Mouse (Mus musculus) kidney, adult 11 months (tissue): ENCODE results near the gene Bcl2l1.
A peak's percentile ranks its signal among the peaks of the same experiment; 100 is the strongest.

ENCODE experiments used
- DNase-seq: peaks from one replicate; pipeline ENCODE4 v3.0.0; 2022

The Bcl2l1 gene

DNA sequence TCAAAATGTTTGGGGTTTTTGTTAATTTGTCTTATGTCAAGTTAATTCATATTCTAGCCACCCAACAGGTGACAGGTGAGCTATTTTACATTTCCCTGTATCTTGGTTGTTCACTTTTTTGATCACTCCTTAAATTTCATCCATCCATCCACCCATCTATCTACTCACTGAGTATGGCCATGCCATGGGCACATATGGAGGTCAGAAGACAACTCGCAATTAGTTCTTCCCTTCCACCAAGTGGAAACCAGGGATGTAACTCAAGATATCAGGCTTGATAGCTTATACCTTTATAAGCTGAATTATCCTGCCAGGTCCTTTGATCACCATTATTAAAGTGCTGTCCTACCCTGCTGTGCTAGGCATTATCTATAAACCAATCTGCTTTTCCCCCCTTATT lies 7.8 kb downstream of the Bcl2l1 start:
- no peak for DNase-seq

DNA sequence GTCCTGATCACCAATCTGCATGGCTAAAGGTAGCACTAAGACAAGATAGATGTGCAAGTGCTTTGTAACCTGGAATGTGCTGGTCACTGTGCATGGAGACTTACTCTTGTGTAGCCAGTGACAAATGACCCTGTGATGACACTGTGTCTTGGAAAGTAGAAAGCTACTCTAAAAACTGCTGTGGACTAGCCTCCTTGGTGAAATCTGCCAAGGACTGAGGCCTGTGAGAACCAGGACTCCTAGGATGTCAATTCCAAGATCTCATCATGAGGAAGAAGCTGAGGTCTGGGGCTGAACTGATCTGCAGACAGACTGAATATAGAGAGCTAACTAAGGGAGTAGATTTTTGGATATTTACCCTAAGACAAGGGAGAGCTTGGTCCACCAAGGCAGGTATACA lies 10.0 kb downstream of the Bcl2l1 start:
- no peak for DNase-seq

DNA sequence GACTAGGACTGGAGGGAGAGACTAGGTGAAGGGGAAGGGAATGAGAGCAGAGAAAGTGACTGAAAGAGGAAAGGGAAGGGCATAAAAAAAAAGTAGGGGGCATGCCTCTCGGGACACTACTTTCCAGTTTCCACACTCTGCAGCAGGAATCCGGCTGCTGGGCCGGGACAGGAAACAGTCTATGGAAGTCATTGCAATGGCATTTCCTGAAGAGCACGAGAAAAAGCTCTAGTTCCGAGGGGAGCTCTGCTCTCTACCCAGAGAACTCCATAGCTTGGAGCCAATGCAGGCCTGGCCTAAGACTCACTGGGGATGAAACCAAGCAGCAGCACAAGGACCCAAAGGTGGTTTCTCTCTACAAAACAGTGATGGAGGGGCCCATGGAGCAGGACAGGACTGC lies 10.5 kb downstream of the Bcl2l1 start:
- peak; percentile 76 for DNase-seq

DNA sequence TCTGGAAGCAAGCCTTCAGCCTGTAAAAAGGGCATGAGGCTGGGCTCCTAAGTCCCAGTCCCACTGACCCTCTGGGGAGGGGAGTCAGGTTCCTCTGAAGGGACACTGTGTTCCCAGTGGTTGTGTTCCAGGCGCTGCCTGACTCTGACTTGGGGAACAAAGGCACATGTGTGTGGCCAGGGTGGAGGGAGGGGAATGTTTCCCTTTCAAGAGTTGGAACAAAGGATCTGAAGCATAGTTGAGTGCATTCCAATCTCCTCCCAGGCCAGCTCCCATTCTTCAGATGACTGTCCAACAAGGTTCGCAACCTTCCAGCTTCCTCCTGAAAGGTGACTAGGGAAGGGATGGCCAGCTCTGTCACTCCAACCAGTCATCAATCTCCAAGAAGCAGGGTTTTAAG lies 11.2 kb downstream of the Bcl2l1 start:
- DNase-seq: peak; percentile 85

DNA sequence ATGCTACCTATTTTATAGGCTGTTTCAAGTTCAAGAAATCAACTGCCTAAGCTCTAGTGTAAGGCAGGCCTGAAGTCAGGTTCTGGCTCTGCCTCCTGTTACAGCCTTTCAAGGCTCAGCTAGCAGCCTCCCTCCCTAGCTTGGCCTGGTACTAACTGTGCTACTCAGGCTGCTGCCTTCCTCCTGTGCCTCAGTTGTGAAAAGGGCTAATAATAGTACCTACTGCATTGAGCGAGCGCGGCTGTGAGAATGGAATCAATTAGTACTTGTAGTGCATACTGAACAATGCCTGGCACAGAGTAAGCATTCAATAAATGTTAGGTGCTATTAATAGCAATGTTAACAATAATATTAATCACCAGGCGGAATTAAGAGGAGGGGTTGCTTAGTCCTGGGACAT lies 11.6 kb downstream of the Bcl2l1 start:
- DNase-seq: no peak

DNA sequence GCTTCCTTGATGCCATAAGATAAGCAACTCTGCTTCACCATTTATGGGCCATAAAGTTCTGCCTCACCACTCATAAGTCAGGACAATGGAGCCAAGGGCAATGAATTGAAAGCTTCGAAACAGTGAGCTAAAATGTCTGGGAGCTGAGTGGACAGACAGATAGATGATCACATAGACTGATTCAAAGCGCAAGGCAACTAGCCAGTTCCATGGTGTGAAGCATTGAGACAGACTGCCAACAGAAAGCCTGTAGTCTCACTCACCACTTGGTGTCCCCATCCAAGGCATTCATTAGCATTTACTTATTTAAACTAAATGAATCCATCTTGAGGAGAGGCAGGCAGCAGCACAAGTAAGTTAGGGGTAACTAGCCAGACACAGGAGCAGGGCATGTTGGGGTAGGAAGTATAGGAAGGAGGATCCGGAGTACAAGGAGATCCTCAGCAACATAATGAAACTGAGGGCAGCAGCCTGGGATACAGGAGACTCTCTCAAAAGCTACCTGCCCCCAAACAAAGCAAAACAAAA lies 12.4 kb downstream of the Bcl2l1 start:
- no peak for DNase-seq

DNA sequence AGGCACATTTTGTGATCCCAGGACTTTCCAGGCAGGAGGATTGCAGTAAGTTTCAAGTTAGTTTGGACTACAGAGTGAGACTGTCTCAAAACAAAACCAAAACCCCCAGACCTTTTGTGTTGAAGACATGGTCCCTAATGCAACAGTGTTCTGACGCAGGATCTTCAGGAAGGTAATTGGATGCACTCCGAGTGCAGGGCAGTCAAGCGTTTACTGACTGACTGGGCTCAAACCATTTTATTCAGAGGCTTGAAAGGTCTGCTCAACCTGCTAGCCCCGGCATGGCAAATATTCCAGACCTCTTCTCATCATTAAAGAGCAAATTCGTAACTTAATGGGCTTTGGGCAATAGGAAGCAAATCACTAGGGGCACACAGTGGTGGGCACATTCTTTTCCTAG lies 12.8 kb downstream of the Bcl2l1 start:
- DNase-seq: no peak

DNA sequence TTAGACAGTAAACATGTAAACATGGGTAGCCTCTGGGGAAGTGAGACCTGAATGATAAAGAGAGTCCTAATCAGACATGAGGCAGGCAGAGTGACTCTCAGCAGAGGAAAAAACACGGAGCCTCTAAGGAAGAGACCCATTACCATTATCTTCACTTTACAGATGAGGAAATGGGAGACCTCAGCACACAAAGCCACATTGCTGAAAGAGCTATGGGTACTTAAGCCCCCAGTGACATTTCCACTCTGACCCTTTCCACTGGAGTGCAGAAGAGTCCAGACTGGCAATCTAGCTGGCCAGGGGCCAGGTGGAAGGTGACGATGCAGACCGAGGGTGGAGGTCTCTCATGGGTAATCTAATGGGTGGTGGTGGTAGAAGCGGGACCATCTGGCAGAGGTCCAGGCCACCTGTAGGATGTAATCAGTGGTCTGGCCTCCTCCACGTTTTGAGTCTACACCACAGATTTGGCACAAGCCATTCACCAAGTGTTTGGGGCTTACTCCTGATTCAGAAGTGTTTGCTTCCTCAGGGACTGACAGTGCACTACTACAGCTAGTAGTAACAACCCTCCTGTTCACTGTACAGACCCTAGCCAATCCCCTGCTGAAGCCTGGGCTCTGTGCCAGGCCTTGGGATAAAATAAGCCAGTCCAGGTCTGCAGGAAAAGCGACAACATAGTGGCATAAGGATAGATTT lies 13.8 kb downstream of the Bcl2l1 start:
- peak; percentile 43 for DNase-seq

DNA sequence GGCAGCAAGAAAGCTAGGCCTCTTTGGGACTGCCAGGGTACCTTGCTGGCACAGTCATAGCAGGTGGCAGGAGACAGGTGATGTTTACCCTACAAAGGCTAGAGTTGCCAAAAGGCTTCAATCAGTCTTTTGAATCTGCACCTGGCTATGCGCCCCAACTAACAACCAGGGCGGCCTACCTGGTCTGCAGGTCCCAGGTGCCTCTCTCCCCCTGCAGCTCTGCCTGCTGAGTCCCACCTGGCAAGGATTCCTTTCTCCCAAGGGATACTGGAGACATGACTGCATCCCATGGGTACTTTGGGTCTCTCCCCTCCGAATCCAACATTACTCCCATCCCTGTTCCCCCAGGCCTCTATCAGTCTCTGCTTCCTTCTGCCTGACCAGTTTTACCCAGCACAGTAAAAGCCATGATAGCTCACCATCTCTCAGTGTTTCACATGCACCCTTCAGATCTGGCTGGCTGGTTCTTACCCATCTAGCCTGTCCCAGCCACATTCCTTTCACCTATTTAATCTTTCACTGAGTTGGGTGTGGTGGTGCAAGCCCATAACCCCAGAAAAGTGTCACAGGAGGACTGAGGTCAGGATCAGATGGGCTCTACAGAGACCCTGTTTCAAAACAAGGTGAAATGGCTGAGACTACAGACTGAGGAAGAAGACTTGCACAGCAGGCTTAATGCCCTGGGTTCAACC lies 14.7 kb downstream of the Bcl2l1 start:
- DNase-seq: peak; percentile 39

DNA sequence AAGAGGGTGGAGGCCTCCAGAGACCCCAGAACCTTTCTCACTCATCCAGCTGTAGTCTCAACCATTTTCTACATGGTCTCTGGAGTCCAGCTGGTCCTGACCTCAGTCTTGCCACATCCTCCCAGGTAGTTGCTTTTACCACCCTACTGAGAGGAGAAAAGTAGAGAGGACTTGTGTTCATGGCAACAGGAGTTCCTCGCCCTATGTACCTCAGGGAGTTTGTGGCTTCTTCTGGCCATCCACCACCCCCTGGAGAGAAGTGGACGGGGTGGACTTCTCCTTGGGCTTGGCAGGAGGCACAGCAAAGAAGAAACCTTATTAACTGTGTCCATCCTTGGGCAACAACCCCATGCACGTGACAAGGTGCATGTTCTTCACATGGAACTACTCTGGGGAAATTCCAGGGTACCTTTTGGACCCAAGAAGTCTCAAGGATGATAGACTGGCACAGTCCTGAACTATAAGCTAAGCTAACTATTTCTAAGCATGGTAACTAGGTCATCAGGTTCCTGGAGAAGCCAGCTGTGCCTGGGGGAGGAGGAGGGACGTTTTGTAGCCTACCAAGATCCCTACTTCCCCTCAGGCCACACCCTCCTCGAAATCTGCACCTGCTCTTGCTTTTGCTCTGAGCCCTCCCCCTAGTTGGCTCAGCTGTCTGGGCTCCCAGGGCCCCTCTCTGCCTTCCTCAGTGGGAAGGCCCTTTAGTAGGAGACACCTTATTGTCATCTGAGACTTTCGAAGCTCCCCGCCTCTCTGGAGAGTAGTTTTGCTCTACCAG lies 15.5 kb downstream of the Bcl2l1 start:
- peak; percentile 86 for DNase-seq

DNA sequence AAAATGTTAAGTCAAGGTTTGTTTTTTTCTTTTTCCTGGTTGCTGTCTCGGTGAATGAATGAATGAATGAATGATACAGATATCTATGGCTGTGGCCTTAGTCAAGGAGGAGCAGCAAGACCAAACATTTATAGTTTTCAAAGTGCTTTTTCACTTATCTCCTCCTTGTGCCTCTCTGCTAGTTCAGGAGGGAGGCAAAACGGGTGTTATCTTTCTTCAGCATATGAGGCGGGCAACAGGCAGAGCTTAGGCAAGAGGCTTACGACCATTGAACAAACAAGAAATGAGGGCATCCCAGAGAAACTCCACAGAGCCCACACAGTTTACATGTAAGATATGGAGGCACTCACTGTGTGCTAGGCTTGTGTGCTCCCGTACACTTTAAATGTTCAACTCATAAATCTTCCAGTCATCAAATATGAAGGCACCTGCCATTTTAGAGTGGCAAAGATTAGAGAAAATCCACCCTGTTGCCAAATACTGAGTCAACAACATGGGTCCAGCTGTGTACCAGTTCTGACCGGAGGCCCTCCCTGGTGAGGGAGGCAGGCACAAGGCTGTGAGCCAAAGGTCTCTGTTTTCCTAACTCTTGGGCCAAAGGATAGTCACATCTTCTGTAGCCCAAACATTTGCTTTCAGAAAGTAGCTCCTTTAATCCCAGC lies 17.2 kb downstream of the Bcl2l1 start:
- DNase-seq: peak; percentile 79

DNA sequence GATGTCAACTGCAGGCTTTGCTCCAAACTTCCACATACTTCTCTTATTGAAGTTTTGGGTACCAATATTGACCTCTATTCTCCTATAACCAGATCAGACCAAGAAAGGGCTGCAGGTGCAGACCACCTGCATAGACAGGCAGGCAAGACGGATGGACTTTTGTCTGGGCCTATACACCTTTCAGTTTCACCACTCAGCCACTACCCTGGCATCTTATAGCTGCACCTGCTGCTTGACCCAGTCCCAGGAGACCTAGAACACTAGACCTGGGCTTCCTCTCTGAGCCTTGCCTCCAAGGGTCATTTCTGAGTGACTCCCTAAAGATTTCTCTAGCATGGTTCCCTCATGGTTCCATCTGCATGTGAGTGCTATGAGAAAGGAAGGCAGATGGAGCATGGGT lies 18.3 kb downstream of the Bcl2l1 start:
- no peak for DNase-seq

DNA sequence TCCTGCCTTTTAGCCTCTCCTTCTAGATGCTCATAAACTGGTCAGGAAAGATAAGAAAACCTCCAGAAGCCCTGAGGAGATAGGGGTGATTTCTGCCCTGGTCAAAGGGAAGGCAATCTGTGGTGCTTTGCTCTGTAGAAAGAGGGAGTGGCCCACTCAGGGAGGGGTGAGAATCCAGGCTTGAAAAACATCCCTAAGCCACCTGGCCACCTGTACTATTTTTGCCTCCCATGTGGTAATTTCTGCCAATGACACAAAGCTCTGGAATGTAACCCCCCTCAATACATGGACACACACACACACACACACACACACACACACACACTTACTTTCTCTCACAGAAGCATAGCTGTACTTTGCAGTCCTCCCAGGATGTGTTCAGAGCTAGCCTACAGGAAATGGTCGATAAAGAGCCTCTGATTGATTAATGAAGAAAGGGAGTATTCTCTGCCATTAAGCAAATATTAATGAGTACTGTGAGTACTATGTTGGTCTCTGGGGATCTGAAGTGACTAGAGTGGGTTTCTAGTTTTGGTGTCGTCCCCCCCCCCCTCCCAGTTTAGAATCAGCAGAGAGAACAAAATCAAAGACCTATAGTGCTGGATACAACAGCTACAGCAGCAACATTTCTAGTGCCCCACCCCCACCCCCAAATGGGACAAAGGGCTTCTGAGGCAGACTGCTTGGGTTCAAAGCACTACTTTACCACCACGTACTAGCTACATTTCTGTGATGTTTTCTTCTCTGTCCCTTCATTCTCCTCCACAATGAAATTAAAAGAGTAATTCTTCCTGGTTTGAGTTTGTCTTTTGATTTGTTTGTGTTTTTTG lies 20.0 kb downstream of the Bcl2l1 start:
- DNase-seq: no peak

DNA sequence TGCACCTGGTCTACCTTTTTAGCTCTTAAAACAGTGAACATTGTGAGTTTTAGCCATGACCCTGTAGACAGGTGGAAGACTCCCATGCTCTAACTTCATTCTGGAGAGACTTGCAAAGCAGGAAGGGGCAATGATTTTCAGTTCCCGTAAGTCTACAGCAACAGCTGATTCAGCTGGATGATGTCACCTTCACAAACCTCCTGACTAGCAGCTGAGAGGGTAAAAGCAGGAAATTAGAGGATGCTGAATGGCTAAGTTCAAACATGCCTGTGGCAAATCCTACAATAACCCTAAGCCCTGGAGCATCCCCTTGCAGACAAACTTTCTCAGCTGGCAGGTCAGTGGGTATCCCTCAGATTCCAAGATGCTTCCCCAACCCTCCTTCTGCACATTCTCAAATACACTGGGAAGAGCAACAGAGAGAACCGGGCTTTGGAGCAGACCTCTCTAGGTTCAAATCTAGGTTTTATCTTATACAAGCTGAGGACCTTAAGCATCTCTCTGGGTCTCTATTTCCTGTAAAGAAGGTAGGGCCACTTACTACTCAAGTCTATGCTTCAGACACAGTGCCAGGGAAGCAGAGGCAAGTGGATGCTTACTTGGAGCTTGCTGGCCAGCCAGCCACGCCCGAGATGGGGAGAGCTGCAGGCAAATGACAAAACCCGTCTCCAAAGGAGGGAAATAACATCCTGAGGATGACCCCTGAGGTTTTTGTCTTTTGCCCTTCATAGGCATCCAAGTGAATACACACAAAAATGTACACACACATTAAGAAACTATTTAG lies 21.2 kb downstream of the Bcl2l1 start:
- no peak for DNase-seq

DNA sequence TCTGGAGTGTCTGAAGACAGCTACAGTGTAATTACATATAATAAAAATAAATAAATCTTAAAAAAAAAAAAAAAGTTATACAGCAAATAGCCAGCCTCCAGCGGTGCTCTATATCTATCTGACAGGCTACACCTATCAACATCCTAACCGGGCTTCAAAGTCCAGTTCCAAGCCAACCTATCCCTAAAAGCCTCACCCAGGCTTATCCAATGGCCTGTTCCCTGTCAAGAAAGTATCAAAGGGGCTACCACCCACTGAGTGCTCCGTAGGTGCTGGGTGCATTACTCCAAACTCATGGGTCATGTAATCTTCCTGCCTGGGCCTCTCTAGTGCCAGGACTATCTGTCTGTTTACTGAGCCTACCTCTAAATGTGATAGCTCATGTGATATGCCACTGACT lies 23.4 kb downstream of the Bcl2l1 start:
- DNase-seq: no peak

DNA sequence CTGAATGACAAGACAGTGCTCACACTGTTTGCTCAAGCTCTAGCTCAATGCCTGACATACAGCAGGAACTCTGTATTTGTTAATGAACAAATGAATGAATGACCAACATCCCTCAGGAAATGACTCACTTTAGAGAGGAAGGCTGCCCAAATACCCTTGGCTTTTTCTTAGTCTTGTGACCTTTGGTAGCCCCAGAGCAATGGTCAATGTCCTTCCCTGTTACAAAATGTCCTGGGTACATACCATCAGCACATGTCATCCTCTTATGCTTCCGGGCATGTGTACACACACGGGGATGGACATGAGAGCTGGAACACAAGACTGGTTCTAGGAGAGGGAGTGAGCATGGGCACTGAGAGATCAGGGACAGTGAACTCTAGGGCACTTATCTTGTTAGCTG lies 25.5 kb downstream of the Bcl2l1 start:
- DNase-seq: peak; percentile 76

DNA sequence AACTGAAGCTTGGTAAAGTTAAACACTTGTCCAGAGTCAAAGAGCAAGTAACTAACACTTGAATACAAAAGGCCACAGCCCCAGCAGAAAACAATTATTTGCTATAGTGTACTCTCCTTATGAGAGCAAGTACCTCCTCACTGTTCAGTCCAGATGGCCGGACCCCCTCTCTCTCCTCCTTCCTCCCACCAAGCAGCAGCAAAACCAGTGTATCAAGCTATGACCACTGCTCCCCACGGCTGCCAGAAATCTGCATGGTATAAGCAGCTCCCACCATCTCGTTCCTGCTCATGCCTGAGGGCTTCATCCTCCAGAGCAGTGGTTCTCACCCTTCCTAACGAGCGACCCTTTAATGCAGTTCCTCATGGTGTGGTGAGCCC lies 26.4 kb downstream of the Bcl2l1 start:
- no peak for DNase-seq

DNA sequence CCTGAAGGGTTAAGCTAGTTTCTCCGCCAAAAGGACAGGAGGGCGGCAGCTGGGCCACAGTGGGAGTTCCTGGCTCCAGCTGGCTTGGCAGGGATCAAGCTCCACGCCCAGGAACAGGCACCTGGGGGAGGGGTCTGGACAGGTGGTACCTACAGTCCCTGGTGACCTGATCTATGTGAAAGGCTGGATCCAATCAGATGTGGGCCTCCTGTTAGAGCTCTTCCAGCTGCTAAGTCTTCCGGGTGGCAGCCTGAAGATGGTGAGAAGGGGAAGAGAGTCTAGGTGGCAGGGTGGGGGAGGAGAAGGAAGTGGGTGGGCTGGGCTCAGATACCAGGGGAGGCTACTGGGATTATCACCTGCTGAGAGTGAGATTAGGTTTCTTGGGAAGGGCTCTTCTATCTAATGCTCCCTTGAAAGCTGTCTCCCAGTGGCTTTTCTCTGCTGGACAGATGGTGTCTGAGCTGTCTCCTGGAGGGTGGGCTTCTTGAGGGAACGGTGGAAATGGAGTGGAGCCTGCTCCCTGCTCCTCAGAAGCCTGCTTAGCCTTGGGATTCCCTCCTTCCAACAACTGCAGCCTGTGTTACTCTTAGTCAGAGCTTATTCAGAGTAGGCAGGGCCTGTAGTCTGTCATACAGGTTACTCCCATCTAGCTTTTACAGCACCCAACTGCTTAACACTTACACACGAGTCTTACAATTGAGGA lies 27.0 kb downstream of the Bcl2l1 start:
- peak; percentile 66 for DNase-seq

DNA sequence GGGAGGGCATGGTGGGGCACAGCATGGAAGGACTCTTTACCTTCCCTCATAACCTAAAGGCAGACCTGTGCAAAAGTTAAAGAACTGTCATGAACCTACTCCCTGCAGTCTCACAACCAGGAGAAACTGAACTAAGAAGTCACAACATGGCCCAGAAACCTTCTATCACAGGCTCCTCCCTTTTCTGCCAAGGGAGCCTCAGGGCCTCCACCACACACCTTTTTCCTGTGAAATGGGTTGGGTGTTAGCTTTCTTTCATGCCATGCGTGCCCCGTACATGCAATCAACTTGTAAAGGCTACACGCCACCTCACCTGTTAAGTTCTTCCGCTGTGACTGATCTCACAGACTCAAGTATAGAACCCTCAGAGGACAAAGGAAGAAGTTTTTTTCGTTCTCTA lies 28.4 kb downstream of the Bcl2l1 start:
- no peak for DNase-seq

DNA sequence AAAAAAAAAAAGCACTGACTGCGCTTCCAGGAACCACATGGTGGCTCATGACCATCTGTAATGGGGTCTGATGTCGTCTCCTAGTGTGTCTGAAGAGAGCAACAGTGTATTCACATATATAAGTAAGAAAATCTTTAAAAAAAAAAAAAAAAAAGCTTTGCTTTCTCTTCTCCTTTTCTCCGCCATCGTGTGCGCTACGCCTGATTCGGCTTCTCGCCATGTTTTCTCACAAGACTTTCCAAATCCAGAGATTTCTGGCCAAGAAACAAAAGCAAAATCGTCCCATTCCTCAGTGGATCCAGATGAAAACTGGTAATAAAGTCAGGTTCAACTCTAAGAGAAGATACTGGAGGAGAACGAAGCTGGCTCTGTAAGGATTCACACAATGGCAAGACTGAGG lies 29.2 kb downstream of the Bcl2l1 start:
- DNase-seq: no peak

DNA sequence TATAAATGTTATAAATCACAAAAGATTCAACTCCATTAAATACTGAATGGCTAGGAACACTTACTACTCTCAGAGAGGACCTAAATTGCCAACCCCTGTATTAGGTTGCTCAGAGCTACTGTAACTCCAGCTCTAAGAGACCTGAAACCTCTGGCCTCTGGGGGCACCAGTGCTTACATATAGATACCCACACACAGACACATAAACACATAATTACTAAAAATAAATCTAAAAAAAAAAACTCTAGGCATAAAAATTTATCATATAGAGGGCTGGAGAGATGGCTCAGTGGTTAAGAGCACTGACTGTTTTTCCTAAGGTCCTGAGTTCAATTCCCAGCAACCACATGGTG lies 30.8 kb downstream of the Bcl2l1 start:
- DNase-seq: no peak
